Mouse (Mus musculus): ENCODE data around the gene Lrba. TPM values are rescaled to one million over a fixed set of nuclear protein-coding genes. Genes with fewer than 3 reads are reported as not detected.

Lrba gene
- polyA plus RNA-seq, 1 experiment from 2014 or later = 4.8 TPM

GRCm38 (mm10) chr3:86210959-86211358, 13.5 kb upstream of the Lrba start:
- Histone ChIP-seq H3K9ac (no peak overlapping the region), H3K4me1 (no peaks in the 10 kb centered on the region), H3K27ac (no peak overlapping the region), H3K27me3 (replicated peaks) (no peaks in the 10 kb centered on the region), H3K4me2 (replicated peaks) (no peak overlapping the region), H3K4me3 (no peak overlapping the region), H3K36me3 (no peaks in the 10 kb centered on the region), H3K9me3 (no peaks in the 10 kb centered on the region)
- WGBS = 92% methylated on average over 3 of the region's 3 CpGs
- ATAC-seq (ENCODE audit: low FRiP score, low read depth) = no peak

GRCm38 (mm10) chr3:86214248-86214647, 10.2 kb upstream of the Lrba start:
- Histone ChIP-seq H3K27me3 (replicated peaks) (no peaks in the 10 kb centered on the region), H3K27ac (no peak overlapping the region), H3K9ac (no peak overlapping the region), H3K4me2 (replicated peaks) (no peak overlapping the region), H3K9me3 (no peaks in the 10 kb centered on the region), H3K4me1 (no peaks in the 10 kb centered on the region), H3K4me3 (no peak overlapping the region), H3K36me3 (no peaks in the 10 kb centered on the region)
- 90% methylated on average over 4 of the region's 4 CpGs for WGBS
- no peak for ATAC-seq (ENCODE audit: low FRiP score, low read depth)

GRCm38 (mm10) chr3:86223634-86224313, 706 bp upstream of the Lrba start:
- H3K4me2 ChIP-seq (replicated peaks) = peak overlapping the region; percentile 94
- peak overlapping the region; percentile 80 for H3K9ac ChIP-seq
- under 1% methylated on average over 69 of the region's 79 CpGs for WGBS
- H3K9me3 ChIP-seq = no peaks in the 10 kb centered on the region
- peak; percentile 95 for ATAC-seq (ENCODE audit: low FRiP score, low read depth)
- H3K36me3 ChIP-seq = no peaks in the 10 kb centered on the region
- peak overlapping the region; percentile 82 for H3K4me3 ChIP-seq
- no peaks in the 10 kb centered on the region for H3K27me3 ChIP-seq (replicated peaks)
- H3K27ac ChIP-seq = peak overlapping the region; percentile 76
- no peaks in the 10 kb centered on the region for H3K4me1 ChIP-seq

GRCm38 (mm10) chr3:86224314-86224563, 241 bp upstream of the Lrba start:
- WGBS = 1% methylated on average over 28 of the region's 28 CpGs
- Histone ChIP-seq H3K4me1 (no peaks in the 10 kb centered on the region), H3K4me2 (replicated peaks) (peak overlapping the region; percentile 94), H3K27me3 (replicated peaks) (no peaks in the 10 kb centered on the region), H3K9ac (peak overlapping the region; percentile 80), H3K4me3 (peak overlapping the region; percentile 82), H3K36me3 (no peaks in the 10 kb centered on the region), H3K9me3 (no peaks in the 10 kb centered on the region), H3K27ac (peak overlapping the region; percentile 76)
- no peak for ATAC-seq (ENCODE audit: low FRiP score, low read depth)

- no peaks in the 10 kb centered on the region for H3K36me3 ChIP-seq
- no peak overlapping the region for H3K27ac ChIP-seq
- whole genome bisulfite sequencing = 64% methylated on average over 1 of the region's 1 CpGs
- no peaks in the 10 kb centered on the region for H3K4me1 ChIP-seq
- no peaks in the 10 kb centered on the region for H3K9me3 ChIP-seq
- H3K4me2 ChIP-seq (replicated peaks) = no peak overlapping the region
- no peak overlapping the region for H3K9ac ChIP-seq
- ATAC-seq (ENCODE audit: low FRiP score, low read depth) = no peak
- H3K27me3 ChIP-seq (replicated peaks) = no peaks in the 10 kb centered on the region
- no peak overlapping the region for H3K4me3 ChIP-seq
Measured at GRCm38 (mm10) chr3:86231532-86232086, 7.1 kb downstream of the Lrba start.

GRCm38 (mm10) chr3:86247193-86247592, 22.7 kb downstream of the Lrba start:
- ATAC-seq (ENCODE audit: low FRiP score, low read depth) = no peak
- Histone ChIP-seq H3K27me3 (replicated peaks) (no peaks in the 10 kb centered on the region), H3K9me3 (no peaks in the 10 kb centered on the region), H3K9ac (no peak overlapping the region), H3K27ac (no peak overlapping the region), H3K36me3 (no peaks in the 10 kb centered on the region), H3K4me1 (no peaks in the 10 kb centered on the region), H3K4me2 (replicated peaks) (no peak overlapping the region), H3K4me3 (no peak overlapping the region)
- WGBS = 79% methylated on average over 8 of the region's 8 CpGs

- H3K27ac ChIP-seq = no peak overlapping the region
- WGBS = 86% methylated on average over 1 of the region's 1 CpGs
- no peak for ATAC-seq (ENCODE audit: low FRiP score, low read depth)
Measured at GRCm38 (mm10) chr3:86251212-86251611, 26.7 kb downstream of the Lrba start.

GRCm38 (mm10) chr3:86252588-86252987, 28.1 kb downstream of the Lrba start:
- no peak overlapping the region for H3K4me3 ChIP-seq
- no peaks in the 10 kb centered on the region for H3K9me3 ChIP-seq
- H3K9ac ChIP-seq = no peak overlapping the region
- no peaks in the 10 kb centered on the region for H3K4me1 ChIP-seq
- no peaks in the 10 kb centered on the region for H3K36me3 ChIP-seq
- no peak overlapping the region for H3K27ac ChIP-seq
- H3K27me3 ChIP-seq (replicated peaks) = no peaks in the 10 kb centered on the region
- no peak for ATAC-seq (ENCODE audit: low FRiP score, low read depth)
- H3K4me2 ChIP-seq (replicated peaks) = no peak overlapping the region

More at GRCm38 (mm10) chr3:86251212-86251611, 26.7 kb downstream of the Lrba start:
- Histone ChIP-seq H3K27me3 (replicated peaks) (no peaks in the 10 kb centered on the region), H3K9me3 (no peaks in the 10 kb centered on the region), H3K9ac (no peak overlapping the region), H3K4me1 (no peaks in the 10 kb centered on the region), H3K4me3 (no peak overlapping the region), H3K4me2 (replicated peaks) (no peak overlapping the region), H3K36me3 (no peaks in the 10 kb centered on the region)

GRCm38 (mm10) chr3:86253071-86253470, 28.6 kb downstream of the Lrba start:
- Histone ChIP-seq H3K4me1 (no peaks in the 10 kb centered on the region), H3K9ac (no peak overlapping the region), H3K27ac (no peak overlapping the region), H3K36me3 (no peaks in the 10 kb centered on the region), H3K4me3 (no peak overlapping the region), H3K27me3 (replicated peaks) (no peaks in the 10 kb centered on the region), H3K4me2 (replicated peaks) (no peak overlapping the region), H3K9me3 (no peaks in the 10 kb centered on the region)
- no peak for ATAC-seq (ENCODE audit: low FRiP score, low read depth)
- WGBS = 81% methylated on average over 3 of the region's 3 CpGs

- Histone ChIP-seq H3K9me3 (no peaks in the 10 kb centered on the region), H3K27ac (no peak overlapping the region), H3K4me1 (no peaks in the 10 kb centered on the region), H3K27me3 (replicated peaks) (no peaks in the 10 kb centered on the region), H3K4me3 (no peak overlapping the region), H3K9ac (no peak overlapping the region), H3K4me2 (replicated peaks) (no peak overlapping the region), H3K36me3 (no peaks in the 10 kb centered on the region)
- WGBS = 78% methylated on average over 1 of the region's 1 CpGs
- no peak for ATAC-seq (ENCODE audit: low FRiP score, low read depth)
Measured at GRCm38 (mm10) chr3:86253791-86254190, 29.3 kb downstream of the Lrba start.

- Histone ChIP-seq H3K9me3 (no peaks in the 10 kb centered on the region), H3K27me3 (replicated peaks) (no peaks in the 10 kb centered on the region), H3K9ac (no peak overlapping the region), H3K4me1 (no peaks in the 10 kb centered on the region), H3K27ac (no peak overlapping the region), H3K4me3 (no peak overlapping the region), H3K36me3 (no peaks in the 10 kb centered on the region), H3K4me2 (replicated peaks) (no peak overlapping the region)
- WGBS = 5% methylated on average over 1 of the region's 1 CpGs
- 0 out of 2 replicates have a peak, but pooled peaks have one; percentile 41 for ATAC-seq (ENCODE audit: low FRiP score, low read depth)
Measured at GRCm38 (mm10) chr3:86268074-86268702, 43.7 kb downstream of the Lrba start.

- Histone ChIP-seq H3K27me3 (replicated peaks) (no peaks in the 10 kb centered on the region), H3K9me3 (no peaks in the 10 kb centered on the region), H3K36me3 (no peaks in the 10 kb centered on the region), H3K9ac (no peak overlapping the region), H3K4me3 (no peak overlapping the region), H3K4me2 (replicated peaks) (no peak overlapping the region), H3K4me1 (no peaks in the 10 kb centered on the region), H3K27ac (no peak overlapping the region)
- WGBS = 78% methylated on average over 1 of the region's 1 CpGs
- ATAC-seq (ENCODE audit: low FRiP score, low read depth) = no peak
Measured at GRCm38 (mm10) chr3:86275651-86276050, 51.2 kb downstream of the Lrba start.

- 38% methylated on average over 8 of the region's 8 CpGs for WGBS
- Histone ChIP-seq H3K36me3 (no peaks in the 10 kb centered on the region), H3K27me3 (replicated peaks) (no peaks in the 10 kb centered on the region), H3K4me1 (no peaks in the 10 kb centered on the region), H3K27ac (no peak overlapping the region), H3K9me3 (no peaks in the 10 kb centered on the region), H3K9ac (no peak overlapping the region), H3K4me3 (no peak overlapping the region), H3K4me2 (replicated peaks) (no peak overlapping the region)
- ATAC-seq (ENCODE audit: low FRiP score, low read depth) = no peak
Measured at GRCm38 (mm10) chr3:86291326-86291725, 66.8 kb downstream of the Lrba start.
